Mouse (Mus musculus): ENCODE data around the gene Dag1. TPM values are rescaled to one million over a fixed set of nuclear protein-coding genes. Genes with fewer than 3 reads are reported as not detected.
"Not testable (repeated sequence)": the region's sequence is repeated elsewhere in the genome, so short reads cannot be mapped to it uniquely, and the experiment has no call there.

Dag1 gene
- polyA plus RNA-seq, 1 experiment from 2014 or later, result 63.3 TPM

DNA sequence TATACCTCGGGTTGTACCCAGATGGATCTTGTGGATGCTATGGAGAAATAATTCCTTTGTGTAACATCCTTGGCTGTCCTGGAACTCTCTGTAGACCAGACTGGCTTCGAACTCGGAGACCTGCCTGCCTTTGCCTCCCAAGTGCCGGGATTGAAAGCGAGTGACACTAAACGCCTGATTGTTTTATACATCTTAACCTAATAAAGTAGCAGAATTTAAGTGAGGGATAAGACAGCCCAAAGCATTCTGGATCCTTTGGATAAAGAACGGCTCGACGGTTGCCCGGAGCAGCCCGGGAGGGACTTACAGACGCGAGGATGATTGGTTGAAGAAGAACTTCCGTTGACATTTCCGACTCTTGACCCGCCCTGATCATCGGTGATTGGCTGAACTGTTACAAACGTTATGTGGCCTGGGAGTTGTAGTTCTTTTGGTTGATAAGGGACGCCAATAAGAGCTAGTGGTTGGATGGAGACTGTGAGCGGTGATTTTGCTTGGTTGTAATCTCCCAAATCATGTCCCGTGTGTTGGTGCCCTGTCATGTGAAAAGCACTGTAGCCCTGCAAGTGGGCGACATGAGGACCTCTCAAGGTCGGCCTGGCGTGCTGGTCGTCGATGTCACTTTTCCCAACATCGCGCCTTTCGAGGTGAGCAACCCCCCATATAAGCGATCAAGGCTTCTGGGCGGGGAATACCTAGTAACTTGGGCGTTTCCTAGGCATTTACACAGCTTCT lies 26.4 kb upstream of the Dag1 start, which contains the start of gene Nicn1:
Nicn1 (plus strand) TSS at position 414 of the 735 bp plus-strand sequence.
- WGBS, result under 1% methylated on average over 32 of the region's 32 CpGs
- no peaks in the 10 kb centered on the region for H3K9me3 ChIP-seq
- H3K27ac ChIP-seq, result peak within 1 kb of the TSS; percentile 56
- H3K4me1 ChIP-seq, result peaks cover 5% of the 10 kb centered on the region
- H3K4me2 ChIP-seq (replicated peaks), result peak within 1 kb of the TSS; percentile 67
- no peaks in the 10 kb centered on the region for H3K27me3 ChIP-seq
- ATAC-seq (ENCODE audit: low FRiP score, low read depth), result peak; percentile 98
- peak within 1 kb of the TSS; percentile 55 for H3K4me3 ChIP-seq
- peaks cover 16% of the 10 kb centered on the region for H3K36me3 ChIP-seq
- H3K9ac ChIP-seq, result peak within 1 kb of the TSS; percentile 68

- H3K9ac ChIP-seq, result peak overlapping the region; percentile 68; the same call in 1 of the 2 replicates
- WGBS, result 57% methylated on average over 2 of the region's 2 CpGs
- peaks cover 5% of the 10 kb centered on the region for H3K4me1 ChIP-seq
- H3K27ac ChIP-seq, result no peak overlapping the region
- no peak for ATAC-seq (ENCODE audit: low FRiP score, low read depth)
- no peaks in the 10 kb centered on the region for H3K9me3 ChIP-seq
- peak overlapping the region; percentile 55 for H3K4me3 ChIP-seq
- H3K36me3 ChIP-seq, result peaks cover 7% of the 10 kb centered on the region
- no peaks in the 10 kb centered on the region for H3K27me3 ChIP-seq
- peak overlapping the region; percentile 67 for H3K4me2 ChIP-seq (replicated peaks)
Observed at GRCm38 (mm10) chr9:108289347-108289746, 25.6 kb upstream of the Dag1 start.

- not testable (repeated sequence) for H3K9ac ChIP-seq; H3K4me3 ChIP-seq; H3K9me3 ChIP-seq; H3K27me3 ChIP-seq; ATAC-seq (ENCODE audit: low FRiP score, low read depth); H3K4me2 ChIP-seq (replicated peaks); H3K36me3 ChIP-seq; H3K4me1 ChIP-seq; H3K27ac ChIP-seq
- WGBS, result 73% methylated on average over 6 of the region's 6 CpGs
Observed at GRCm38 (mm10) chr9:108287526-108288238, 23.9 kb upstream of the Dag1 start.

- Histone ChIP-seq H3K4me3 (no peak overlapping the region), H3K36me3 (no peaks in the 10 kb centered on the region), H3K4me2 (replicated peaks) (no peak overlapping the region), H3K27me3 (no peaks in the 10 kb centered on the region), H3K9ac (no peak overlapping the region), H3K9me3 (no peaks in the 10 kb centered on the region), H3K27ac (no peak overlapping the region), H3K4me1 (0 out of 2 replicates have a peak, but pooled peaks cover 3% of the 10 kb centered on the region)
- peak; percentile 71; the same call in 1 of the 2 replicates for ATAC-seq (ENCODE audit: low FRiP score, low read depth)
- 12% methylated on average over 6 of the region's 6 CpGs for WGBS
Observed at GRCm38 (mm10) chr9:108284410-108284809, 20.7 kb upstream of the Dag1 start.

DNA sequence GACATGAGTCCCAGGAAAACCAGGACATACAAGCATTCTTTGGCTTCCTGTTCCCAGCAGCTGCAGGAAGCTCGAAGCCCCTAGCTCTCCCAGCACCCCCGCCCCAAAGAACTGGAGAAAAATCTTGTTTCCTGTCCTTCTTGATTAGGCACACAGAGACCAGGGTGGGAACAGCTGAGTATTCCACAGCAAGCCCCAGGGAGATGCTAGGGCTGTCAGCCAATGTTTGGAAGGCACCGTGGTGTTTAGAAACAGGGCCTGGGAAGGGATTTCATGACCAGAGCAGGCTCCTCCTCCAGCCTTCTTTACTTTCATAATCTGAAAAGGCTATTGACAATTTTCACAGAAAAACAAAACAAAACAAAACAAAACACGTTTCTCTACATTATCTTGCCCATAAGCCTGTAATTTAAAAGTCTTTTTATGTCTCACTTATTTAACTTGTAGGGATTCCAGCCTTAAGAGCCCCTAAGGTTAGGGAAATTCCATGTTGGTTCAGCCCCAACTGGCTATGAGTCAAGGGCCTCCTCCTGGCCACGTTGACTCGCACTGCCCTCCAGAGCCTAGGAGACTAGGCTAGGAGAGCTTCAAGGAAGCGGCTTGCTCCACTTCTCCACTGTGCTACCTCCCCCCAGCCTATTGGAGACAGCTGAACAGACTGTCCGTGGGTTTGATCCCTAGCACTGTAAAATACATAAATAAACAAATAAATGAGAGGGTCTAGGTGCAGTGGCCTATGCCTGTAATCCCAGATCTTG lies 16.5 kb upstream of the Dag1 start:
- no peaks in the 10 kb centered on the region for H3K9me3 ChIP-seq
- no peak overlapping the region; the same call in 1 of the 2 replicates for H3K4me2 ChIP-seq (replicated peaks)
- 42% methylated on average over 8 of the region's 8 CpGs for WGBS
- H3K9ac ChIP-seq, result no peak overlapping the region
- H3K27me3 ChIP-seq, result no peaks in the 10 kb centered on the region
- ATAC-seq (ENCODE audit: low FRiP score, low read depth), result peak; percentile 72; the same call in 1 of the 2 replicates
- H3K27ac ChIP-seq, result no peak overlapping the region
- no peak overlapping the region for H3K4me3 ChIP-seq
- no peaks in the 10 kb centered on the region for H3K36me3 ChIP-seq
- 0 out of 2 replicates have a peak, but pooled peaks cover 3% of the 10 kb centered on the region for H3K4me1 ChIP-seq

- 0 out of 2 replicates have a peak, but pooled peaks cover 3% of the 10 kb centered on the region for H3K4me1 ChIP-seq
Observed at GRCm38 (mm10) chr9:108278697-108279450, 15.1 kb upstream of the Dag1 start.

DNA sequence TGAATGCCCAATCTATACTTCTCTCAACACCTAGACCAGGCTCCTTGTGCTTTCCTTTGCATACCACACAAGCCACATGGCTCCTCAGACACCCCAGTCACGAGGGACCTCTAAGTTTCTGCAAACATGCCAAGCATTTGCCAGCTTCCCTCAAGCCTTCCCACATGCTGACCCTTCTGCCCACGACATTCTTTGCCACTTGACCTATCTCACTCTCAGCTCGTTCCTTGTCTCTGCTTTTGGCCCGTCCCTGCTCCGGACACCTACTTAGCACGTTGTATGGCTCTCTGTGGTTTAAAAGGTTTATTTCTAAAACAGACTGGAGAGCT lies 11.5 kb upstream of the Dag1 start:
- Histone ChIP-seq H3K27me3 (no peaks in the 10 kb centered on the region), H3K4me2 (replicated peaks) (no peak overlapping the region), H3K9me3 (no peaks in the 10 kb centered on the region), H3K27ac (no peak overlapping the region), H3K36me3 (no peaks in the 10 kb centered on the region), H3K4me1 (peaks cover 22% of the 10 kb centered on the region), H3K9ac (no peak overlapping the region), H3K4me3 (no peak overlapping the region)
- 50% methylated on average over 6 of the region's 6 CpGs for WGBS
- no peak for ATAC-seq (ENCODE audit: low FRiP score, low read depth)

More at GRCm38 (mm10) chr9:108278697-108279450, 15.1 kb upstream of the Dag1 start:
- Histone ChIP-seq H3K4me2 (replicated peaks) (no peak overlapping the region), H3K27ac (no peak overlapping the region), H3K9me3 (no peaks in the 10 kb centered on the region), H3K9ac (no peak overlapping the region), H3K27me3 (no peaks in the 10 kb centered on the region), H3K4me3 (no peak overlapping the region), H3K36me3 (no peaks in the 10 kb centered on the region)
- WGBS, result 72% methylated on average over 10 of the region's 10 CpGs
- no peak for ATAC-seq (ENCODE audit: low FRiP score, low read depth)

GRCm38 (mm10) chr9:108274476-108275330 lies 10.9 kb upstream of the Dag1 start:
- Histone ChIP-seq H3K36me3 (no peaks in the 10 kb centered on the region), H3K27ac (peak overlapping the region; percentile 28; the same call in 1 of the 2 replicates), H3K4me2 (replicated peaks) (no peak overlapping the region), H3K27me3 (no peaks in the 10 kb centered on the region), H3K4me1 (peaks cover 19% of the 10 kb centered on the region), H3K4me3 (no peak overlapping the region), H3K9ac (no peak overlapping the region), H3K9me3 (no peaks in the 10 kb centered on the region)
- WGBS, result 55% methylated on average over 5 of the region's 5 CpGs
- peak; percentile 59 for ATAC-seq (ENCODE audit: low FRiP score, low read depth)

GRCm38 (mm10) chr9:108273485-108273884 lies 9.7 kb upstream of the Dag1 start:
- Histone ChIP-seq H3K4me3 (no peak overlapping the region), H3K9ac (no peak overlapping the region), H3K4me2 (replicated peaks) (no peak overlapping the region), H3K9me3 (no peaks in the 10 kb centered on the region), H3K4me1 (peaks cover 19% of the 10 kb centered on the region), H3K27ac (no peak overlapping the region; the same call in 1 of the 2 replicates), H3K27me3 (no peaks in the 10 kb centered on the region), H3K36me3 (no peaks in the 10 kb centered on the region)
- WGBS, result 69% methylated on average over 4 of the region's 4 CpGs
- no peak for ATAC-seq (ENCODE audit: low FRiP score, low read depth)

GRCm38 (mm10) chr9:108272691-108273090 lies 8.9 kb upstream of the Dag1 start:
- WGBS, result 59% methylated on average over 5 of the region's 5 CpGs
- Histone ChIP-seq H3K4me3 (no peak overlapping the region), H3K36me3 (no peaks in the 10 kb centered on the region), H3K9me3 (no peaks in the 10 kb centered on the region), H3K27me3 (no peaks in the 10 kb centered on the region), H3K4me2 (replicated peaks) (no peak overlapping the region), H3K27ac (peak overlapping the region; percentile 17), H3K4me1 (peaks cover 19% of the 10 kb centered on the region), H3K9ac (no peak overlapping the region)
- ATAC-seq (ENCODE audit: low FRiP score, low read depth), result no peak

- Histone ChIP-seq H3K27me3 (no peaks in the 10 kb centered on the region), H3K4me3 (no peak overlapping the region), H3K9me3 (no peaks in the 10 kb centered on the region), H3K4me1 (peaks cover 19% of the 10 kb centered on the region), H3K36me3 (no peaks in the 10 kb centered on the region), H3K9ac (no peak overlapping the region), H3K27ac (0 out of 2 replicates have a peak overlapping the region, but pooled peaks have one; percentile 17), H3K4me2 (replicated peaks) (no peak overlapping the region)
- 19% methylated on average over 2 of the region's 2 CpGs for WGBS
- no peak for ATAC-seq (ENCODE audit: low FRiP score, low read depth)
Observed at GRCm38 (mm10) chr9:108271941-108272340, 8.2 kb upstream of the Dag1 start.

All from limb, embryonic 13.5 days (tissue).